Mouse (Mus musculus): ENCODE measurements around the gene Adamtsl3.

The Adamtsl3 gene

GRCm38 (mm10) chr7:82502511-82502910 is 167.0 kb downstream of the Adamtsl3 start:
- DNase-seq (ENCODE audit: low spot score) = no peak

GRCm38 (mm10) chr7:82504101-82504500 is 168.6 kb downstream of the Adamtsl3 start:
- DNase-seq (ENCODE audit: low spot score) = no peak

DNA sequence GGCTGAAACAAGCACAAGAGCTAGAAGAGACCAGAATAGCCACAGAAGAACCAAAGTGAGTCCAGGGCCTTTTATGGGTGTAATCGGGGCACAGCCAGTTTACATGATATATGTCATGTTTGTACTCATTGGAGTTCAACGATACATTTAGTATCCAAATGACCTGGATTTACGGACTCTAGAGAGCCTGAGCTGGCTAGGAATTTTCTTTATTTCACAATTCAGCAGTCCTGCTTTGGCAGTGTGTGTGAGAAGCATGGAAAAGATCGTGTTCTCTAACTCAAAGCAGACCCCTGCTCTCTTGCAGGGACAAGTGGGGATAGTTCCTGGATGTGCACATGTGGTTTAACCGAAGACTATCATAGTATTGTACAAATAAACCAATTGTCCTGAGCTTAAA is 195.1 kb downstream of the Adamtsl3 start:
- no peak for DNase-seq (ENCODE audit: low spot score)

DNA sequence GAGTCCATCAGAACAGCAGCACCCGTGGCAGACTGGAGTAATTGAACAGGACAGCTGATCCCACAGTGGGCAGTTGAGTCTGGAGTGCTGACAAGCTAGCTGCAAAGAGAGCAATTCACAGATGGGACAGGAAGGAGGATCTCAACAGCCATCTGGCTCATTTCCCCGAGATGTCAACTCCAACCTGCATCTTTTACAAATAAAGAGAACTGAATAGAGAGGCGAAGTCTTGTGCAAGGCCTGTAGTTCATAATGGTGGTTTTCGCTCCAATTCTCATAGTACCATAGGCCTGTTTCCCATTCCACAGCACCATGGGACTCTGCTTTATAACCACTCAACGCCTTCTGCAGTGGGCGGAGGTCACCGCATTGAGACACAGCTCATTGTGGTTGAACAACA is 195.9 kb downstream of the Adamtsl3 start:
- DNase-seq (ENCODE audit: low spot score) = no peak

- DNase-seq (ENCODE audit: low spot score) = no peak
Measured at GRCm38 (mm10) chr7:82533188-82533587, 197.7 kb downstream of the Adamtsl3 start.

- no peak for DNase-seq (ENCODE audit: low spot score)
Measured at GRCm38 (mm10) chr7:82533747-82534504, 198.4 kb downstream of the Adamtsl3 start.

- no peak for DNase-seq (ENCODE audit: low spot score)
Measured at GRCm38 (mm10) chr7:82544390-82544919, 209.0 kb downstream of the Adamtsl3 start.

GRCm38 (mm10) chr7:82552005-82552404 is 216.5 kb downstream of the Adamtsl3 start:
- DNase-seq (ENCODE audit: low spot score) = no peak

GRCm38 (mm10) chr7:82555803-82556202 is 220.3 kb downstream of the Adamtsl3 start:
- DNase-seq (ENCODE audit: low spot score) = no peak

DNA sequence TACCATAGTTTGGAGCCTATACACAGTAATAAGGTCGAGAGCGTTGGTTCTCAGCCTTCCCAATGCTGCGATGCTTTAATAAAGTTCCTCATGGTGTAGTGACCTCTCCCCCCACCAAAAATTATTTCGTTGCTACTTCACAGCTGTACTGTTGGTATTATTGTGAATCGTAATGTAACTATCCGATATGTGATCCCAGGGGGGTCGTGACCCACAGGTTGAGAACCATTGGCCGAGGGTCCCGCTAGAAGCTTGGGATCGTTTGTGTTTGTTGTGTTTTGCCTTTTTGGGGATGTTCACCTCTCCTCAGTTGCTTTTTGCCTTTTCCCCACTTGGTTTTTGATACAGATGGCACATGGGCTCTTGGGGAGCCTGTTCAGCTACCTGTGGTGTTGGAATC is 220.9 kb downstream of the Adamtsl3 start:
- no peak for DNase-seq (ENCODE audit: low spot score)

- no peak for DNase-seq (ENCODE audit: low spot score)
Measured at GRCm38 (mm10) chr7:82557111-82557510, 221.6 kb downstream of the Adamtsl3 start.

DNA sequence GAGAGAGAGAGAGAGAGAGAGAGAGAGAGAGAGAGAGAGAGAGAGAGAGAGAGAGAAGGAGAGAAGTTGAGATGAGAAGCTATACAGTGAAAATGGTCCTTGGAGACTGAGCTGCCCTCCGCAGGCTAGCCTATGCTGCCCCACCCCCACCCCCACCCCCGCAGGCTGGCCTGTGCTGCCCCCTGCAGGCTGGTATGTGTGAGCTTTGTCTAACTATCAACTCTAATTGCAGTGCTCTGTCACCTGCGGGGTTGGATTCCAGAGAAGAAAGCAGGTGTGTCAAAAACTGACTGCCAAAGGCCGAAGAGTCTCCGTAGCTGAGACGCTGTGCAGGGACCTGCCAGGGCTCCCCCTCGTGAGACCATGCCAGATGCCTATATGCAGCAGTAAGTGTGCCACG is 231.2 kb downstream of the Adamtsl3 start:
- no peak for DNase-seq (ENCODE audit: low spot score)

- DNase-seq (ENCODE audit: low spot score) = no peak
Measured at GRCm38 (mm10) chr7:82567811-82568210, 232.3 kb downstream of the Adamtsl3 start.

DNA sequence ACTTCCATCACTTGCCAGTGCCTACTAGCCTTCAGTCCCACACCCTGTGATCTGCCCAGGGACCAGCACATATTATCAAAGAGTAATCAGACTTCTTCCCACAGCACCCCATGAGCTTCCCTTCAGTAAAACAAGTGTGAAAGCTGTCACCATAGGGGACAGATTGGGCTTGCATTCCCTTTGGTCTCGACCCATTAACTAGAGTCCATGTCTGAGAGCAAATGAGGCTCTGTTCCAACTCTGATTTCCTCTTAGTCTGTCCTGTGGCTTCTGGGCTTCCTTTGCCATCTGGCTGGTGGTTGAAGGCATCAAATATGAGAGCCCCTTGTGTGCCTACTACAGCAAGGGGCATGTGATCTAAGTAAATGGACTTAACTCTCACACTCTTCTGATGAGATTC is 237.5 kb downstream of the Adamtsl3 start:
- DNase-seq (ENCODE audit: low spot score) = no peak

- DNase-seq (ENCODE audit: low spot score) = no peak
Measured at GRCm38 (mm10) chr7:82580007-82580406, 244.5 kb downstream of the Adamtsl3 start.

GRCm38 (mm10) chr7:82581802-82582201 is 246.3 kb downstream of the Adamtsl3 start:
- no peak for DNase-seq (ENCODE audit: low spot score)

DNA sequence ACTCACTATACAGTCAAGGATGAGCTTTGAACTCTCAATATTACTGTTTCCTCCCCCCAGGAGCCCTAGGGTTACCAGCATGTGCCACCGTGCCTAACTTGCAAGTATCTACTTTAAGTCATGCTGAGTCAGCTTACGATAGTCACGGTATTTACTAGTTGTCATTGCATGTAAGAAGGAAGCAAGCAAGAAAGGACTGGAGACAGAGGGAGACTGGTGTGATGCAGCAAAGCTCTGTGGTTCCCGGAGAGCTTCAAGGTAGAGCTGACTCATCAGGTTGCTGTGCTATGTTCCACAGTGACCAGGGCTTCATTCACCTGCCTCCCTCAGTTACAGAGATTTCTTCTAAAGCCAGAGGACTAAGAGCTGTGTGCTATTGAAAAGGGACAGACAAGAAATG is 247.0 kb downstream of the Adamtsl3 start:
- DNase-seq (ENCODE audit: low spot score) = no peak

DNA sequence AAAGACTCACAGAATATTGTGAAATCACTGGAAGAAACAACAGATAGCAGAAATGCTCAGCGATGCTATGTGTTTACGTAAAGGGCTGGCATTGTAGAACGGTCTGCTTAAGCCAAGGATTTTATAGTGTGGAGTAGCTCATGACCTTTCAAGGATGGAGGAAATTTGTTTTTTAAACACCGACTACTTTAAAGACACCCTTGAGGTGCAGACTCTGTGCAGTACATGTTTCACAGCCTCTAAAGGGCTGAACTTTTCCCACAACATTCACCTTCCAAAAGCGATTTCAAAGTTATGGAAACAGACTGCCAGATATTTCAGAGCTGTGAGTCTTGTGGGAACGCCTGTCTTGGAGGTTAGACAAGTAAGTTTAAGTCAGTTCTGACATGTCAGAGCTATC is 255.4 kb downstream of the Adamtsl3 start:
- DNase-seq (ENCODE audit: low spot score) = no peak

DNA sequence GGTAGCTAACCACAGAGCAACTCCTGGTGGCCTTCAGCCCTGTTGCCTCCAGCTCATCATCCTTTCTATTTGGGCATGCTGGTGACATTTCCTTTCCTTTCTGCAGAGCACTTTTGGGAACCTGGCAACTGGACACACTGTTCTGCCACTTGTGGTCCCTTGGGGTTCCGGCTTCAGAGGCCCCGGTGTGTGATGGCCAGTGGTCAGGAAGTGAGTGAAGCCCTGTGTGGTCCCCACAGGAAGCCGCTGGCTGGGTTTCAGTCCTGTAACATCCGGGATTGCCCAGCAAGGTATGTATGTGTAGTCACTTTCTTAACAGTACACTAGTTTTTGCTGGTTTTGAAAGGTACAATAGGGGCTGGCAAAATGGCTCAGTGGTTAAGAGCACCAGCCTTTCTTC is 266.5 kb downstream of the Adamtsl3 start:
- no peak for DNase-seq (ENCODE audit: low spot score)

DNA sequence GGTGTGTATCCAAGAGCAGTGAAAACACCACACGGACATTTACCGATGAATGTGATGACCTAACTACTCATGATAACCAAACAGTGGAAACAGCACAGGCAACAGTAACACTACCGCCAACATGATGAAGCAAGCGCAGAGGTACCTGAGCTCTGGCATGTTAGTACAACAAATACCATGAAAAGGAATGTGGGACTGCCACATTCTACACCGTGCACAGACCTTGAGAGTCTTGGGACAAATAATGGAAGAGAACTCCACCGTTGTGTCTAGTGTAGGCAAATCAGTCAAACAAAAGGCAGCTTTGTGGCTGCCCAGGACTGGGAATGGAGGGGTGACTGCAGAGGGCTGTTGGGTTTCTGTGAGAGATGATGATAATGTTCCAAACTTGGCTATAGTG is 269.9 kb downstream of the Adamtsl3 start:
- DNase-seq (ENCODE audit: low spot score) = no peak

GRCm38 (mm10) chr7:82609629-82610028 is 274.1 kb downstream of the Adamtsl3 start:
- no peak for DNase-seq (ENCODE audit: low spot score)

DNA sequence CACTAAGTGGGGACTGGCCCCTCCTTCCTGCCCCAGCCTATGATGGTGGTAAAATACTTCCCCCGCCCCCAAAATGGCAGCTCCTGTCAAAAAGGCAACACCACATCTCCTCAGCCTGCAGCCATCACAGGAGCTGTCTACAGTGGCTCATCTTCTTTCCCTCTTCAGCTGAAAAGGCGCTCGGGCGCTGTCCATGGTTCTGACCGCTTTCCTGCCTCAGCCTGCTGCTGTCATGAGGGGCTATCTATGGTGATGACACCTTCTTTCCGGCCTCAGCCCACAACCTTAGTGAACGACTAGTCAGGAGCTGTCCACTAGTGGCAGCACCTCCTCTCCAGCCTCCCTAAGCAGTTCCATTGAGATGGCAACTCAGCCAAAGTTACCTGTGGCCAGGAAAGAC is 289.8 kb downstream of the Adamtsl3 start:
- no peak for DNase-seq (ENCODE audit: low spot score)

DNA sequence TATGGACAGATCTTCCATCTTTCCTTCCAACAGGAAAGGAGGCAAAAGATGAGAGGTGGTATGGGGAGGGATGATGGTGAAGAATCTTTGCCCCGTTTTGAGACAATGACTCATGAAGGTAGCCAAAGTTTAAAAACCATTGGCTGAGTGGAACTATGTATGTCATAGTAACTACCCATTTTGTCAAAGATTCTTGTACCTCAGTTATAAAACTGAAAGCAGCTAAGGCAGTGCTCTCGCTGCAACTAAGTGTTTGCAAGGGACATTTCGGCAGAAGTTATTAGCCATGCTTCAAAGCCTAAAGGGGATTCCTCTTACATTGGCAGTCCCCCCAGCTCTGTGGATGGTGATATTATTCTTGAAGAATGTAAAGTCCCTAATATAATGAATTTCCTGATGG is 311.7 kb downstream of the Adamtsl3 start:
- DNase-seq (ENCODE audit: low spot score) = no peak

GRCm38 (mm10) chr7:82647909-82648308 is 312.4 kb downstream of the Adamtsl3 start:
- DNase-seq (ENCODE audit: low spot score) = no peak
